Mouse (Mus musculus): Measurements from ENCODE around the gene Adam26a.
"Not testable (repeated sequence)": the region's sequence is repeated elsewhere in the genome, so short reads cannot be mapped to it uniquely, and the experiment has no call there.

The Adam26a gene

DNA sequence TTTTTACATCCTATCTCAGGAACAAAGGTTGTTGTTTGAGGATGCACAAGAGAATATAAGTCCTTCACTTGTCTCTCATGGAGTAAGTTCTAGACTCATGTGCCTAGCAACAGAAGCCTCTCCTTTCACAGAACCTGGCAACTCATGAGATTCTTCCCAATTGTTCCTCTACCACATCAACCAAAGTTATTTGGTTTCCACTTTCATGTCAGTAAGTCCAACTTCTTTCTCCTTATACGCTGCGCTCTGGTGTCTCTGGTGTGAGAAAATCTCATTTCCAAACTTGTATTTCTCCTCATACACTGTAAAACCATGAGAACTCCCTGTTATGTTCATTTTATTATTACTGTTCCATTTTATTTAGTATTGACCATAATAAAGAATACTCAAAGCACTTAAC lies at the start of gene Adam26a:
TSS of gene Adam26a (minus strand) at position 101 of the 400 bp plus-strand sequence.
- DNase-seq: not testable (repeated sequence)

DNA sequence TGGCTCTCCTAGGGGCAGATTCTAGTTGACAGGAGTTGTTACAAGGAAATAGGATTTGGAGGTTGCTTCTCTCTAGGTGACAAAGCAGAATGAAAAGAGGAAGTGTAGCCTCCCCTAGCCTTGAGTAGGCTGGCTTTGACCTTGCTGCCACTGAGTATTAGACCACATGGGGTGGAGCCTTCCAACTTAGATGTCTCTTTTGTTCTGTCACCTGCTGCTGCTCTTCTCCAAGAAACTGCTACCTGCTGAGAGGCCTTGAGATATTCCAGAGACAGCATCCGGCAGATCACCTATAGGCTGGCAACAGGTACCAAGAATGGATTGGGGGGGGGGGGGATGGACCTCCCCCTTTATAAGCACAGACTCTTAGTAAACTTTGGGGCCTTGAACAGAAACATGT lies 39.5 kb upstream of the Adam26a start:
- no peak for DNase-seq

DNA sequence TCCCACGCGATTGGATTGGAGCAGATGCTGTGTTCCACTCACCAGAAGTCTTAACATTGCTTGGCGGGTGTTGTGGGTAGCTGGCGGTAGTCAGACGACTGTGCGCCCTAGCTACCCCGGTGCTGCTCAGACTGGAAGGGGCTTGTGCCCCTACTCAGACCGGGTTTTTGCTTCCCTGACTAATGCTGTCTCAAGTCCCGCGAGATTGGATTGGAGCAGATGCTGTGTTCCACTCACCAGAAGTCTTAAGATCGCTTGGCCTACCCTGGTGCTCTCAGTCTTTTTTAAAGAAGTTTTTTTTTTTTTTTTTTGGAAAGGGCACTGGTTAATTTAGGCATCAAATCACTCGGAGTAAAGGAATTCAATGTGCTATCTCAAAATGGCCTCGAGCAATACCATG lies 27.1 kb upstream of the Adam26a start:
- DNase-seq: not testable (repeated sequence)

DNA sequence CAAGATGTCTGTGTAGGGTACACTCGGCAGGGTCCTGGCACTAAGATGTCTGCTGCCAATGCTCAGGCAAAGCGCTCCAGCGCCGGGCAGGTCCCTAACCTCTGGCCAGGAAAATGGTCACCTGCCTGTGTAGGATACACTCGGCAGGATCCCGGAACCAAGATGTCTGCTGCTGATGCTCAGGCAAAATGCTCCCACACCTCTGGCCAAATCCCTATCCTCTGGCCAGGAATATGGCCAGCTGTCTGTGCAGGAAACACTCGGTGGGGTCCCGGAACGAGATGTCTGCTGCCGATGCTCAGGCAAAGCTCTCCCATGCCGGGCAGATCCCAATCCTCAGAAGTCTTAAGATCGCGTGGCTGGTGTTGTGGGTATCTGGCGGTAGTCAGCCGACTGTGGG lies 26.7 kb upstream of the Adam26a start:
- DNase-seq: not testable (repeated sequence)

DNA sequence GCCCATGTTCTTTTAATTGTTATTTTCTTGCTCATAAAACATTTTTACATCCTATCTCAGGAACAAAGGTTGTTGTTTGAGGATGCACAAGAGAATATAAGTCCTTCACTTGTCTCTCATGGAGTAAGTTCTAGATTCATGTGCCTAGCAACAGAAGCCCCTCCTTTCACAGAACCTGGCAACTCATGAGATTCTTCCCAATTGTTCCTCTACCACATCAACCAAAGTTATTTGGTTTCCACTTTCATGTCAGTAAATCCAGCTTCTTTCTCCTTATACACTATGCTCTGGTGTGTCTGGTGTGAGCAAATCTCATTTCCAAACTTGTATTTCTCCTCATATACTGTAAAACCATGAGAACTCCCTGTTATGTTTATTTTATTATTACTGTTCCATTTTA lies 48.5 kb downstream of the Adam26a start, which contains the start of gene Adam26b:
TSS of gene Adam26b (minus strand) at position 101 of the 400 bp plus-strand sequence.
- not testable (repeated sequence) for DNase-seq

Measured in right cerebral cortex, adult 18-20 months (tissue).